Mouse (Mus musculus): ENCODE data around the gene Trpm6. TPM values are rescaled to one million over a fixed set of nuclear protein-coding genes. Genes with fewer than 3 reads are reported as not detected.

Trpm6 gene
- total and polyA plus RNA-seq, 3 experiments, result 0.01 TPM; not detected in 2

- no peak for DNase-seq (ENCODE audit: low read depth, low spot score)
- H3K9ac ChIP-seq (ENCODE audit: control insufficient read depth, low read depth, low read length, poor library complexity, severe bottlenecking), result no peak overlapping the region
- no peak overlapping the region for H3K4me3 ChIP-seq (ENCODE audit: control insufficient read depth in 1 of 2, insufficient read depth in 1 of 2, low read depth in 2 of 2, low read length in 2 of 2)
- H3K27ac ChIP-seq (ENCODE audit: control insufficient read depth, low read depth, low read length), result no peak overlapping the region
- TF ChIP-seq MAX (IDR thresholded peaks at IDR 0.05; ENCODE audit: low read length) (no peak), POLR2AphosphoS2 (IDR thresholded peaks at IDR 0.05; ENCODE audit: low read length) (no peak), ETS1 (IDR thresholded peaks at IDR 0.05; ENCODE audit: low read depth, low read length) (no peak), POLR2AphosphoS5 (IDR thresholded peaks at IDR 0.05; ENCODE audit: borderline replicate concordance, low read depth, low read length) (no peak), NRF1 (IDR thresholded peaks at IDR 0.05; ENCODE audit: insufficient read depth, low read depth, low read length, poor library complexity, severe bottlenecking) (no peak), MYC (IDR thresholded peaks at IDR 0.05; ENCODE audit: low read depth, low read length) (no peak), EP300 (IDR thresholded peaks at IDR 0.05; ENCODE audit: low read depth in 1 of 2, low read length in 2 of 2) (no peak), TAL1 (IDR thresholded peaks at IDR 0.05; ENCODE audit: low read length) (no peak), ZC3H11A (IDR thresholded peaks at IDR 0.05; ENCODE audit: low read depth, low read length) (no peak)
- no peaks in the 10 kb centered on the region for H3K79me2 ChIP-seq (ENCODE audit: control insufficient read depth, insufficient read depth, low read length, poor library complexity)
- H3K27me3 ChIP-seq (ENCODE audit: control insufficient read depth in 1 of 2, insufficient read depth in 2 of 2, low read length in 2 of 2), result no peaks in the 10 kb centered on the region
- no peaks in the 10 kb centered on the region for H3K4me1 ChIP-seq (ENCODE audit: control insufficient read depth in 1 of 2, insufficient read depth in 2 of 2, low read length in 2 of 2)
- no peaks in the 10 kb centered on the region for H3K9me3 ChIP-seq (replicated peaks; ENCODE audit: insufficient read depth, low read length)
- H3K36me3 ChIP-seq (ENCODE audit: control insufficient read depth in 1 of 2, insufficient read depth in 2 of 2, low read length in 2 of 2), result no peaks in the 10 kb centered on the region
Observed at GRCm38 (mm10) chr19:18902041-18902693, 152.4 kb downstream of the Trpm6 start.

DNA sequence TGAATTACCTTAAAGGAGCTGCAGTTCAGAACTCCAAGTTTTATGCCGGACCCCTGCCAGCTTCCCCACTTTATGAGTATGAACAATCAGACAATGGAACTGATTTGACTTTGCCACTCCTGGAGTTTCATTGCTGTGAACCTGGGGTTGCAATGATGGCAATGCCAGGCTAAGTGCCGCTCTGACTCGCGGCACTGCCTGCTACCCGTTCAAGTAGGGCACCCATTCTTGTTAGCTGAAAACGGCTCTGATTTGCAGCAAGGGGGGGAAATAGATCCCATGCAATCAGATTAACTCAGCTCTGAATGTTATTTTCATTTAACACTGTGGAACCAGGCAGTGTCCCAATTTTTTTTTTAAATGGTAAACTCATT lies 152.9 kb downstream of the Trpm6 start:
- Histone ChIP-seq H3K9ac (ENCODE audit: control insufficient read depth, low read depth, low read length, poor library complexity, severe bottlenecking) (no peak overlapping the region), H3K4me3 (ENCODE audit: control insufficient read depth in 1 of 2, insufficient read depth in 1 of 2, low read depth in 2 of 2, low read length in 2 of 2) (no peak overlapping the region), H3K36me3 (ENCODE audit: control insufficient read depth in 1 of 2, insufficient read depth in 2 of 2, low read length in 2 of 2) (no peaks in the 10 kb centered on the region), H3K27me3 (ENCODE audit: control insufficient read depth in 1 of 2, insufficient read depth in 2 of 2, low read length in 2 of 2) (no peaks in the 10 kb centered on the region), H3K9me3 (replicated peaks; ENCODE audit: insufficient read depth, low read length) (no peaks in the 10 kb centered on the region), H3K27ac (ENCODE audit: control insufficient read depth, low read depth, low read length) (no peak overlapping the region), H3K79me2 (ENCODE audit: control insufficient read depth, insufficient read depth, low read length, poor library complexity) (no peaks in the 10 kb centered on the region), H3K4me1 (ENCODE audit: control insufficient read depth in 1 of 2, insufficient read depth in 2 of 2, low read length in 2 of 2) (no peaks in the 10 kb centered on the region)
- TF ChIP-seq JUND (IDR thresholded peaks at IDR 0.05; ENCODE audit: low read depth, low read length), result no peak
- no peak for TF ChIP-seq GABPA (IDR thresholded peaks at IDR 0.05; ENCODE audit: low read depth, low read length)
- TF ChIP-seq CHD2 (IDR thresholded peaks at IDR 0.05; ENCODE audit: low read length), result no peak
- no peak for TF ChIP-seq NELFE (IDR thresholded peaks at IDR 0.05; ENCODE audit: low read depth, low read length)
- TF ChIP-seq ZKSCAN1 (IDR thresholded peaks at IDR 0.05; ENCODE audit: low read depth, low read length), result no peak
- no peak for TF ChIP-seq E2F4 (IDR thresholded peaks at IDR 0.05; ENCODE audit: borderline replicate concordance, low read depth, low read length)
- TF ChIP-seq UBTF (IDR thresholded peaks at IDR 0.05; ENCODE audit: borderline replicate concordance, insufficient read depth, low read depth, low read length), result no peak
- no peak for TF ChIP-seq MEF2A (IDR thresholded peaks at IDR 0.05; ENCODE audit: extremely low read depth, insufficient replicate concordance, low read depth, low read length, poor library complexity, severe bottlenecking)
- no peak for TF ChIP-seq MYC (IDR thresholded peaks at IDR 0.05; ENCODE audit: low read depth, low read length)
- no peak for TF ChIP-seq HCFC1 (IDR thresholded peaks at IDR 0.05; ENCODE audit: low read depth, low read length)
- TF ChIP-seq RAD21 (IDR thresholded peaks at IDR 0.05; ENCODE audit: low read depth, low read length), result no peak
- no peak for TF ChIP-seq BHLHE40 (IDR thresholded peaks at IDR 0.05; ENCODE audit: borderline replicate concordance, low read depth, low read length)
- no peak for TF ChIP-seq POLR2AphosphoS5 (IDR thresholded peaks at IDR 0.05; ENCODE audit: borderline replicate concordance, low read depth, low read length)
- no peak for TF ChIP-seq TBP (IDR thresholded peaks at IDR 0.05; ENCODE audit: low read depth, low read length)
- DNase-seq (ENCODE audit: low read depth, low spot score), result no peak
